Mouse (Mus musculus): Measurements from ENCODE around the gene Arhgef7.

GRCm38 (mm10) chr8:11808047-11808446 lies 80.5 kb downstream of the Arhgef7 start:
- no peak for TF ChIP-seq CTCF (IDR thresholded peaks at IDR 0.05; ENCODE audit: low read depth)
- TF ChIP-seq EP300 (IDR thresholded peaks at IDR 0.05; ENCODE audit: low read depth) = no peak
